Mouse (Mus musculus): ENCODE data around the gene Sdk1. TPM values are rescaled to one million over a fixed set of nuclear protein-coding genes. Genes with fewer than 3 reads are reported as not detected.
A peak's percentile ranks its signal among the peaks of the same experiment; 100 is the strongest.

Gene Sdk1
- polyA plus RNA-seq, 1 experiment from 2014 or later, result 1.9 TPM

GRCm38 (mm10) chr5:141574263-141574662 lies 333.0 kb downstream of the Sdk1 start:
- DNase-seq (peak; percentile 64), ATAC-seq (ENCODE audit: low FRiP score, low TSS enrichment) (no peak)
- H3K36me3 ChIP-seq (ENCODE audit: control insufficient read depth, insufficient read depth, low read length), result no peaks in the 10 kb centered on the region
- H3K4me1 ChIP-seq (ENCODE audit: control insufficient read depth, insufficient read depth, low read length), result peaks cover 7% of the 10 kb centered on the region; the same call in 1 of the 2 replicates
- H3K9ac ChIP-seq (replicated peaks; ENCODE audit: low read length), result no peak overlapping the region
- no peak overlapping the region for H3K4me2 ChIP-seq (ENCODE audit: low read length)
- no peak overlapping the region for H3K27ac ChIP-seq (replicated peaks; ENCODE audit: low read depth, low read length)
- 73% methylated on average over 1 of the region's 1 CpGs for WGBS
- no peaks in the 10 kb centered on the region for H3K9me3 ChIP-seq (ENCODE audit: control insufficient read depth, low read length)
- H3K4me3 ChIP-seq (replicated peaks; ENCODE audit: low read depth, low read length), result no peak overlapping the region
- no peaks in the 10 kb centered on the region for H3K27me3 ChIP-seq (ENCODE audit: control insufficient read depth, insufficient read depth, low read length)

- no peak overlapping the region for H3K4me2 ChIP-seq (ENCODE audit: low read length)
- no peak overlapping the region for H3K4me3 ChIP-seq (replicated peaks; ENCODE audit: low read depth, low read length)
- WGBS, result 87% methylated on average over 5 of the region's 5 CpGs
- DNase-seq (no peak), ATAC-seq (ENCODE audit: low FRiP score, low TSS enrichment) (no peak)
- H3K9me3 ChIP-seq (ENCODE audit: control insufficient read depth, low read length), result no peaks in the 10 kb centered on the region
- no peaks in the 10 kb centered on the region for H3K27me3 ChIP-seq (ENCODE audit: control insufficient read depth, insufficient read depth, low read length)
- H3K9ac ChIP-seq (replicated peaks; ENCODE audit: low read length), result no peak overlapping the region
- H3K36me3 ChIP-seq (ENCODE audit: control insufficient read depth, insufficient read depth, low read length), result no peaks in the 10 kb centered on the region
- H3K27ac ChIP-seq (replicated peaks; ENCODE audit: low read depth, low read length), result no peak overlapping the region
- no peaks in the 10 kb centered on the region for H3K4me1 ChIP-seq (ENCODE audit: control insufficient read depth, insufficient read depth, low read length)
These were observed 350.0 kb downstream of the Sdk1 start for GRCm38 (mm10) chr5:141591246-141591645.

GRCm38 (mm10) chr5:141612721-141613120 lies 371.4 kb downstream of the Sdk1 start:
- DNase-seq (no peak), ATAC-seq (ENCODE audit: low FRiP score, low TSS enrichment) (no peak)
- H3K27me3 ChIP-seq (ENCODE audit: control insufficient read depth, insufficient read depth, low read length), result no peaks in the 10 kb centered on the region
- no peaks in the 10 kb centered on the region for H3K36me3 ChIP-seq (ENCODE audit: control insufficient read depth, insufficient read depth, low read length)
- WGBS, result 74% methylated on average over 10 of the region's 10 CpGs
- no peak overlapping the region for H3K4me3 ChIP-seq (replicated peaks; ENCODE audit: low read depth, low read length)
- no peak overlapping the region for H3K4me2 ChIP-seq (ENCODE audit: low read length)
- no peak overlapping the region for H3K27ac ChIP-seq (replicated peaks; ENCODE audit: low read depth, low read length)
- H3K4me1 ChIP-seq (ENCODE audit: control insufficient read depth, insufficient read depth, low read length), result peaks cover 2% of the 10 kb centered on the region; the same call in 1 of the 2 replicates
- no peak overlapping the region for H3K9ac ChIP-seq (replicated peaks; ENCODE audit: low read length)
- H3K9me3 ChIP-seq (ENCODE audit: control insufficient read depth, low read length), result no peaks in the 10 kb centered on the region

- Histone ChIP-seq H3K9ac (replicated peaks; ENCODE audit: low read length) (no peak overlapping the region), H3K4me3 (replicated peaks; ENCODE audit: low read depth, low read length) (no peak overlapping the region), H3K27ac (replicated peaks; ENCODE audit: low read depth, low read length) (no peak overlapping the region), H3K9me3 (ENCODE audit: control insufficient read depth, low read length) (no peaks in the 10 kb centered on the region), H3K27me3 (ENCODE audit: control insufficient read depth, insufficient read depth, low read length) (no peaks in the 10 kb centered on the region), H3K4me2 (ENCODE audit: low read length) (no peak overlapping the region), H3K36me3 (ENCODE audit: control insufficient read depth, insufficient read depth, low read length) (no peaks in the 10 kb centered on the region), H3K4me1 (ENCODE audit: control insufficient read depth, insufficient read depth, low read length) (peaks cover 6% of the 10 kb centered on the region)
- 62% methylated on average over 7 of the region's 7 CpGs for WGBS
- ATAC-seq (ENCODE audit: low FRiP score, low TSS enrichment) (no peak), DNase-seq (peak; percentile 52)
These were observed 374.5 kb downstream of the Sdk1 start for GRCm38 (mm10) chr5:141615763-141616162.

GRCm38 (mm10) chr5:141617660-141618059 lies 376.4 kb downstream of the Sdk1 start:
- no peak overlapping the region for H3K4me2 ChIP-seq (ENCODE audit: low read length)
- H3K4me1 ChIP-seq (ENCODE audit: control insufficient read depth, insufficient read depth, low read length), result peaks cover 6% of the 10 kb centered on the region
- no peaks in the 10 kb centered on the region for H3K27me3 ChIP-seq (ENCODE audit: control insufficient read depth, insufficient read depth, low read length)
- DNase-seq (peak; percentile 27), ATAC-seq (ENCODE audit: low FRiP score, low TSS enrichment) (no peak)
- H3K9ac ChIP-seq (replicated peaks; ENCODE audit: low read length), result no peak overlapping the region
- H3K9me3 ChIP-seq (ENCODE audit: control insufficient read depth, low read length), result no peaks in the 10 kb centered on the region
- H3K36me3 ChIP-seq (ENCODE audit: control insufficient read depth, insufficient read depth, low read length), result no peaks in the 10 kb centered on the region
- no peak overlapping the region for H3K4me3 ChIP-seq (replicated peaks; ENCODE audit: low read depth, low read length)
- no peak overlapping the region for H3K27ac ChIP-seq (replicated peaks; ENCODE audit: low read depth, low read length)
- WGBS, result 38% methylated on average over 6 of the region's 6 CpGs

GRCm38 (mm10) chr5:141625401-141625800 lies 384.1 kb downstream of the Sdk1 start:
- H3K4me1 ChIP-seq (ENCODE audit: control insufficient read depth, insufficient read depth, low read length), result no peaks in the 10 kb centered on the region
- ATAC-seq (ENCODE audit: low FRiP score, low TSS enrichment), result no peak
- 94% methylated on average over 4 of the region's 4 CpGs for WGBS

GRCm38 (mm10) chr5:141631641-141632040 lies 390.4 kb downstream of the Sdk1 start:
- no peaks in the 10 kb centered on the region for H3K4me1 ChIP-seq (ENCODE audit: control insufficient read depth, insufficient read depth, low read length)
- H3K9ac ChIP-seq (replicated peaks; ENCODE audit: low read length), result no peak overlapping the region
- no peaks in the 10 kb centered on the region for H3K36me3 ChIP-seq (ENCODE audit: control insufficient read depth, insufficient read depth, low read length)
- no peak overlapping the region for H3K4me2 ChIP-seq (ENCODE audit: low read length)
- no peaks in the 10 kb centered on the region for H3K9me3 ChIP-seq (ENCODE audit: control insufficient read depth, low read length)
- H3K27me3 ChIP-seq (ENCODE audit: control insufficient read depth, insufficient read depth, low read length), result no peaks in the 10 kb centered on the region
- 88% methylated on average over 5 of the region's 5 CpGs for WGBS
- H3K4me3 ChIP-seq (replicated peaks; ENCODE audit: low read depth, low read length), result no peak overlapping the region
- no peak overlapping the region for H3K27ac ChIP-seq (replicated peaks; ENCODE audit: low read depth, low read length)
- DNase-seq, result no peak
- no peak for ATAC-seq (ENCODE audit: low FRiP score, low TSS enrichment)

More at GRCm38 (mm10) chr5:141625401-141625800, 384.1 kb downstream of the Sdk1 start:
- Histone ChIP-seq H3K4me3 (replicated peaks; ENCODE audit: low read depth, low read length) (no peak overlapping the region), H3K9ac (replicated peaks; ENCODE audit: low read length) (no peak overlapping the region), H3K27ac (replicated peaks; ENCODE audit: low read depth, low read length) (no peak overlapping the region), H3K9me3 (ENCODE audit: control insufficient read depth, low read length) (no peaks in the 10 kb centered on the region), H3K27me3 (ENCODE audit: control insufficient read depth, insufficient read depth, low read length) (no peaks in the 10 kb centered on the region), H3K4me2 (ENCODE audit: low read length) (no peak overlapping the region), H3K36me3 (ENCODE audit: control insufficient read depth, insufficient read depth, low read length) (no peaks in the 10 kb centered on the region)
- no peak for DNase-seq

GRCm38 (mm10) chr5:141633271-141633670 lies 392.0 kb downstream of the Sdk1 start:
- H3K4me2 ChIP-seq (ENCODE audit: low read length), result no peak overlapping the region
- no peak overlapping the region for H3K4me3 ChIP-seq (replicated peaks; ENCODE audit: low read depth, low read length)
- no peaks in the 10 kb centered on the region for H3K4me1 ChIP-seq (ENCODE audit: control insufficient read depth, insufficient read depth, low read length)
- DNase-seq, result no peak
- H3K27ac ChIP-seq (replicated peaks; ENCODE audit: low read depth, low read length), result no peak overlapping the region
- no peak for ATAC-seq (ENCODE audit: low FRiP score, low TSS enrichment)
- WGBS, result 75% methylated on average over 4 of the region's 4 CpGs
- no peaks in the 10 kb centered on the region for H3K9me3 ChIP-seq (ENCODE audit: control insufficient read depth, low read length)
- no peaks in the 10 kb centered on the region for H3K27me3 ChIP-seq (ENCODE audit: control insufficient read depth, insufficient read depth, low read length)
- no peaks in the 10 kb centered on the region for H3K36me3 ChIP-seq (ENCODE audit: control insufficient read depth, insufficient read depth, low read length)
- H3K9ac ChIP-seq (replicated peaks; ENCODE audit: low read length), result no peak overlapping the region

GRCm38 (mm10) chr5:141636406-141636805 lies 395.1 kb downstream of the Sdk1 start:
- Histone ChIP-seq H3K9ac (replicated peaks; ENCODE audit: low read length) (no peak overlapping the region), H3K27me3 (ENCODE audit: control insufficient read depth, insufficient read depth, low read length) (no peaks in the 10 kb centered on the region), H3K4me3 (replicated peaks; ENCODE audit: low read depth, low read length) (no peak overlapping the region), H3K4me1 (ENCODE audit: control insufficient read depth, insufficient read depth, low read length) (no peaks in the 10 kb centered on the region), H3K4me2 (ENCODE audit: low read length) (no peak overlapping the region), H3K9me3 (ENCODE audit: control insufficient read depth, low read length) (no peaks in the 10 kb centered on the region), H3K27ac (replicated peaks; ENCODE audit: low read depth, low read length) (no peak overlapping the region), H3K36me3 (ENCODE audit: control insufficient read depth, insufficient read depth, low read length) (no peaks in the 10 kb centered on the region)
- ATAC-seq (ENCODE audit: low FRiP score, low TSS enrichment) (no peak), DNase-seq (no peak)
- 89% methylated on average over 11 of the region's 11 CpGs for WGBS
